Mouse (Mus musculus) Patski (cell line): ENCODE data around the gene Polr2m. TPM values are rescaled to one million over a fixed set of nuclear protein-coding genes. Genes with fewer than 3 reads are reported as not detected.

Source experiments
- ATAC-seq: fragments of 100-300 bp; one replicate; pipeline ENCODE4 v1.8.0; 2021
- CTCF ChIA-PET: fragments of 350-600 bp; sonication (Branson Sonifier 250); formaldehyde crosslinking; loops from one replicate; lab custom pipeline; 2022; ENCODE audit warnings: inconsistent platforms; lab: Charles Lee
- POLR2A ChIA-PET: fragments of 350-600 bp; sonication (Branson Sonifier 250); formaldehyde crosslinking; loops from one replicate; lab custom pipeline; 2022; ENCODE audit warnings: antibody characterized with exemption, inconsistent platforms; lab: Charles Lee
- DNase-seq: peaks from one replicate; pipeline ENCODE4 v3.0.0-alpha.2; 2011; ENCODE audit warnings: low read depth, low spot score
- H3K27me3 ChIP-seq: fragments of 371-371 bp; one replicate; pipeline ENCODE4 v1.5.1; 2021
- CTCF ChIP-seq: fragments of 100-300 bp; IDR thresholded peaks from one replicate; pipeline ENCODE4 v1.5.1; 2021
- in situ Hi-C: fragments of 300-500 bp; cut with MboI; formaldehyde crosslinking; loops from 3 replicates; pipeline ENCODE4 v1.11.1; 2018; ENCODE audit warnings: low pct_unique_long_range_greater_than_20kb, mixed read lengths
- polyA plus RNA-seq: library from polyadenylated mRNA; unstranded; gene quantifications from one replicate; pipeline ENCODE4 v1.2.3, GENCODE M21; 2021

Gene Polr2m
- 258 TPM for polyA plus RNA-seq

DNA sequence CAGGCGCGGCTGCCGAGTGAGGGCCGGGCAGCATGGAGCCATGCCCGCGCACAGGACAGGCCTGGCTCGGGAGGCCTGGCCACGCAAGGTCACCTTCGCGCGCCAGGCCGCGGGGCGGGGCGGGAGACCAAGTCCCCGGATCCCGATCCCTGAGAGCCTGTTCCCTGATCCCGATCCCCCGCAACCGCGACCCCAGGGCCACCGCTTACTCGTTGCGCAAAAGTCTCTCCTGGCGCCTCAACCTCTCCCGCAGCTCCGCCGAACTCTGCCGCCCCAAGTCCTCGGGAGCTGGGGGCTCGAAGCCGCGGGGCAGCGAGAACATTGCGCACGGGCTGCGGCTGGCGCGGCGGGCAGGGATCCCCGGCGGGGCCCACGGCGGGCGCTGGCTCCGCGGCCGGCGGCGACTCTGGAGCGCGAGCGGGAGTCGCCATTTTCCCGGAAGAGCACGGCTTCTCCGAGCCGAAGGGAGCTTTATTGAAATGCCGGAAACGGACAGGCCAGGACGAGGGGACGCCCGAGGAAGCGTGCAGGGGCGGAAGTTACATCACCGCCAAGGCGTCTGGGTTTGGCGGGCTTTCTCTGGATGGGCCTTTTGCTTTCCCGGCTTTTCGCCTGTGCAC, at the start of gene Polr2m:
Gene Polr2m (minus strand): TSS at position 461 of the 620 bp plus-strand sequence.
- POLR2A ChIA-PET: interaction anchor here (0.8 to 1.0 kb wide), 2 partner anchors 11 to 321 kb away, joined by 3 read pairs; no protein-coding TSS in a partner anchor
- H3K27me3 ChIP-seq: no peaks in the 10 kb centered on the region
- TF ChIP-seq CTCF: no peak
- peak; percentile 54 for DNase-seq
- ATAC-seq: peak; percentile 62
- CTCF ChIA-PET: interaction anchor here (1.0 kb wide), 2 partner anchors 10 to 131 kb away, joined by 3 read pairs; no protein-coding TSS in a partner anchor
- in situ Hi-C loops: no loop called here

DNA sequence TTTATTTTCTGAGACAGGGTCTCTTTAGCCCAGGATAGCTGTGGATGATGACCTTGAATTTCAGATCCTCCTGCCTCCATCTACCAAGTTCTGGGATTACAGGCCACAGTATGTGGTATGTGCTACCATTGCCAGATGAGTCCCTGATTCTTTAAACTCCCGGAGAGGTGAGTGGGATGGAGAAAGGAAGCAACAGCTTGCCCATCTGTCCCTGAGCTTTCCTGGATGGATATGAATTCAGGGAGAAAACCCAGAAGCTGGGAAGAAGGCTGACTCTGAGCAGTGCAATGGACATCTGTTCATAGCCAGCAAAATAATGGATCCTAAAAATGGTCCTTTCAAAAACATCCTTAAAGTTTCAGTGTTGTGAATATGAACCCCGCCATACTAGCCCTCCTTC, 49.3 kb upstream of the Polr2m start:
- in situ Hi-C loops: loop anchor here (5.0 kb wide), 1 partner anchor 272 kb away; no protein-coding TSS in a partner anchor
- DNase-seq (no peak), ATAC-seq (no peak)
- CTCF ChIA-PET: interaction anchor here (1.9 kb wide), 1 partner anchor 8 kb away, joined by 11 read pairs; no protein-coding TSS in a partner anchor
- POLR2A ChIA-PET: no interaction called here
- TF ChIP-seq CTCF: no peak
- H3K27me3 ChIP-seq: peaks cover 4% of the 10 kb centered on the region

DNA sequence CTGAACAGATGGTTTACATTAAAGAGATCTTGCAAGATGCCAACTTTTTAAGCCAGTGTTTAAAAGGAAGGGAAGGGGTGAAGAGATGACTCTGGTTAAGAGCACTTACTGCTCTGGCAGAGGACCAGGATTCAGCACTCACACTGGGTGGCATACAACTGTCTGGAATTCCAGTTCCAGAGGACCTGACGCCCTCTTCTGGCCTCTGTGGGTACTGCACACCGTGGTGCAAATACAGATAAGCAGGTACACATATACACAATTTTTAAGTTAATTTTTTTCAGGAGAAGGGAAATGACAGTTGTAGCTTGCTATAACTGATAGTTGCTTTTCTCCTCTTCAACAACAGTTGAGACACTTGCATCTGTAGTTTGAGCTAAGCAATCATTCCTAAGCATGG, 44.2 kb upstream of the Polr2m start:
- POLR2A ChIA-PET: no interaction called here
- DNase-seq (no peak), ATAC-seq (no peak)
- CTCF ChIA-PET: interaction anchor here (1.5 to 2.1 kb wide), 2 partner anchors 13 to 16 kb away, joined by 3 to 4 read pairs; no protein-coding TSS in a partner anchor
- H3K27me3 ChIP-seq: no peaks in the 10 kb centered on the region
- peak; percentile 59 for TF ChIP-seq CTCF
- in situ Hi-C loops: no loop called here

DNA sequence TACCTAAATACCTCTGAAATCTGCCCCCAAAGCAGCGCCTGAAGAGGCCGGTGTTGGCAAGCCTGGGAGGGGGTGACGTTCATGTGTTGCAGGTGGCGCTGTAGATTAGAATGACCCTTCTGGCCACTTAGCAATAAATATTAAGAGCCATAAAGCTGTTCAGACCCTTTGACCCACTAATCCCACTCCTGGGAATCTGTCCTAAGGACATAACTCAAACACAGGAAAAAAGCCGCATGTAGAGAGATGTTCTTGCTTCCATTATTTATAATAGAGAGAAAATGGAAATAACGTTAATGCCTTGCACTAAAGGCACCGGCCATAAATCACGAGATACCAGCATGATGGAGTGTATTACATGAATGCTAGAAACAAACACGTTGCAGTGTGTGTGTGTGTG, 41.7 kb upstream of the Polr2m start:
- ATAC-seq (no peak), DNase-seq (no peak)
- TF ChIP-seq CTCF: no peak
- in situ Hi-C loops: no loop called here
- ChIA-PET POLR2A (no interaction called here), CTCF (no interaction called here)
- H3K27me3 ChIP-seq: no peaks in the 10 kb centered on the region

DNA sequence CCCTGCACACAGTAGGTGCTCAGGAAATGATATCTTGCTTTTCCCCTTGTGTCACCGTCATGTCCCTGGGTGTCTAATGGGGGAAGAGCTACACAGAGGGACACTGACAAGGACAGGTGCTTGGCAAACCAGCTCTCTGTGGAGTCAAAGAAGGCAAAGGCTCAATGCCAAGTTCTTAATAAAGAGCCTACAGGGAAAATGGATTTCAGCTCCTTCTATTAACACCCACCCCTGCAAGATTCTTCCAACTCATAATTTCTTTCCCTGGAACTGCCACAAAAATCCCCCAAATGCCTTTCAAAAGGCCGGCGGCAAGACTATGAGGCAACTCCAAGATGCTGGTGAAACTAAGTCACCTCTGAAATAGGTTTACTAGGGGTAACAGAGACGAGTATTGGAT, 38.2 kb upstream of the Polr2m start:
- H3K27me3 ChIP-seq: no peaks in the 10 kb centered on the region
- ChIA-PET POLR2A (no interaction called here), CTCF (no interaction called here)
- ATAC-seq (no peak), DNase-seq (no peak)
- no peak for TF ChIP-seq CTCF
- in situ Hi-C loops: no loop called here

DNA sequence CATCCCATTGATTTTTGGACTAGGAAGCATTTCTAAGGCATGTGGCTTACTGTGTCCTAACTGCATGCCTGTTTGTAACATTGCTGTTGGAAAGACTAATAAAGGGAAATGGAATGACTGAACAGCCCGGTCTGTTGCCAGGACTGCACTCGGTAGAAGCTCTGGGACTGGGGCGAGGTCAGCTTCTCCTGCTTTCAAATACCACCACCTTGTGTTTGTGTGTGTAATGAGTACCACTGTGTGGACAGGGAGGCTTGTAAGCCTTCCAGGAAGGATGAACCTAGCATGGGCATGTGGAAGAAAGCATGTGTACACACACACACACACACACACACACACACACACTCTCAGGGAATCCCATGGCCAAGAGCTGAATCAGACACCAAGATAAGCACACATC, 34.1 kb upstream of the Polr2m start:
- no peaks in the 10 kb centered on the region for H3K27me3 ChIP-seq
- TF ChIP-seq CTCF: no peak
- CTCF ChIA-PET: no interaction called here
- ATAC-seq: no peak
- POLR2A ChIA-PET: no interaction called here
- in situ Hi-C loops: no loop called here
- DNase-seq: no peak

DNA sequence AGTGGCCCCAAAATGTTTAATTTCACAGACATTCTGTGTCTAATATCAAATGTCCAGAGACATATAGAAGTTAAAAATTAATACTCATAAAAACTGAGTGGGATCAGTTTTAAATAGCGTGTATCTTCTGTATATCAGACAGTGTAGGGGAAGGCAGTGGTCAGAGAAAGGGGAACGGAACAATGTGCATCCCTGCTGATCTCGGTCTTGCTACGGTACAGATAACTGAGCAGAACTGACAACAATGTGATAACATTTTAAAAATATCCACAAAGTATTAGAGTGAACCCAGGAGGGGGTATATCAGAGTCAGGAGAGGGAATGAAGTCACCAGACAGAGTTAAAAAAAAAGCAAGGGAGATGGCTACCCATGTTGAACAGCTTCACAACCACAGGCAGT, 31.8 kb upstream of the Polr2m start:
- no peaks in the 10 kb centered on the region for H3K27me3 ChIP-seq
- POLR2A ChIA-PET: no interaction called here
- ATAC-seq (no peak), DNase-seq (no peak)
- no peak for TF ChIP-seq CTCF
- in situ Hi-C loops: no loop called here
- CTCF ChIA-PET: no interaction called here

DNA sequence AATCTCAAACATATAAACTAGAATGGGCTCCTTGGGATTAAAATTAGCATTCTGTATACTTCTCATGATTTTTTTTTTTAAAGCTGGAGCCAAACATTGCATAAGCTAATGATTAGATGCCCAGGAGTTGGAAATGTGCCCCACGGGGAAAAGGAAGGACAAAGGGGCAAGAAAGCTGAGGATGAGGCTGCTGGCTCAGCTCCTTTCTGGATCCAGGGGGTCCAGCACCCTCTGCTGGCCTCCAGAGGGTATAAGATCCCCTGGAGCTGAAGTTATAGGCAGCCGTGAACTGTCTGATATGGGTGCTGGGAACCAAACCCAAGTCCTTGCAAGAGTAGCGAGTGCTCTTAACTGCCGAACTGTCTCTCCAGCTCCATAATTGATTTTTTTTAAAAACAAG, 30.1 kb upstream of the Polr2m start:
- peak; percentile 44 for TF ChIP-seq CTCF
- CTCF ChIA-PET: interaction anchor here (1.6 kb wide), 1 partner anchor 100 kb away, joined by 4 read pairs; no protein-coding TSS in a partner anchor
- no peaks in the 10 kb centered on the region for H3K27me3 ChIP-seq
- no peak for ATAC-seq
- POLR2A ChIA-PET: no interaction called here
- DNase-seq: no peak
- in situ Hi-C loops: no loop called here

DNA sequence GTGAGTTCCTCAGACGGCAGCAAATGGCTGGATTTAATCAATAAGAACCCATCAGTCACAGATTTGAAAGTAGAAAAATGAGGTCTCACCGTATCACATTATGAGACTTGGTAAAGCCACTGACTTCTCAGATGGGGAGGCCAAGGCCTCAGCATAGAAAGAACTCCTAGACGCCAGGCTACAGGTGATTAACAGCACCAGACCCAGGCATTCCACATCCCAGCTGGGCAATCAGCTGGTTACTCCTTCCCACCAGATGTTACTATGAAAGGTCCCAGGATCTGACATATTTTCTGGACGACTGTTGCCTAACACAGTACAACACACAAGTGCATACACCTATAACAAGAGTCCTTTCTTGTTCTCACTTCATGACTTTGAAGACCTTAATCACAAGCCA, 27.8 kb upstream of the Polr2m start:
- H3K27me3 ChIP-seq: no peaks in the 10 kb centered on the region
- CTCF ChIA-PET: interaction anchor here (1.0 kb wide), 1 partner anchor 18 kb away, joined by 4 read pairs; no protein-coding TSS in a partner anchor
- POLR2A ChIA-PET: no interaction called here
- ATAC-seq: no peak
- no peak for DNase-seq
- in situ Hi-C loops: no loop called here
- no peak for TF ChIP-seq CTCF

DNA sequence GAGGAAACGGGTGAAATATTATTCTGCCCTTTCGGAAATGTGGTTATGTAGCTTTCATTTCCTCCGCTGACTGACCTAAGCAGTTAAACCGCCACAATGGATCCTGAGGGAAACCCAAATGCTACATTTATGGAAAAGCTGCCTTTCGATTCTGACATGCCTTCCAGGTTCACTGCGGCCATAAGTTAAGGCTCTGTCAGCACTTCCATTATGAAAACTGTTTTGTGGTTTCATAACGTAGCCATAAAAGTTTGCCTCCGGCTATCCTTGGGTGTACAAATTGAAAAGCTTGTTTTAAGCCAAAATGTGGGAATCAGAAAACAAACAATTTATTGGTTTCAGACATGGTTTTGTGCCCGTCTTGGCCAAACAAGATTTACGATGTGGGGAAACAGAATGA, 27.2 kb upstream of the Polr2m start:
- ATAC-seq (no peak), DNase-seq (no peak)
- no peaks in the 10 kb centered on the region for H3K27me3 ChIP-seq
- in situ Hi-C loops: no loop called here
- TF ChIP-seq CTCF: no peak
- POLR2A ChIA-PET: no interaction called here
- CTCF ChIA-PET: no interaction called here

DNA sequence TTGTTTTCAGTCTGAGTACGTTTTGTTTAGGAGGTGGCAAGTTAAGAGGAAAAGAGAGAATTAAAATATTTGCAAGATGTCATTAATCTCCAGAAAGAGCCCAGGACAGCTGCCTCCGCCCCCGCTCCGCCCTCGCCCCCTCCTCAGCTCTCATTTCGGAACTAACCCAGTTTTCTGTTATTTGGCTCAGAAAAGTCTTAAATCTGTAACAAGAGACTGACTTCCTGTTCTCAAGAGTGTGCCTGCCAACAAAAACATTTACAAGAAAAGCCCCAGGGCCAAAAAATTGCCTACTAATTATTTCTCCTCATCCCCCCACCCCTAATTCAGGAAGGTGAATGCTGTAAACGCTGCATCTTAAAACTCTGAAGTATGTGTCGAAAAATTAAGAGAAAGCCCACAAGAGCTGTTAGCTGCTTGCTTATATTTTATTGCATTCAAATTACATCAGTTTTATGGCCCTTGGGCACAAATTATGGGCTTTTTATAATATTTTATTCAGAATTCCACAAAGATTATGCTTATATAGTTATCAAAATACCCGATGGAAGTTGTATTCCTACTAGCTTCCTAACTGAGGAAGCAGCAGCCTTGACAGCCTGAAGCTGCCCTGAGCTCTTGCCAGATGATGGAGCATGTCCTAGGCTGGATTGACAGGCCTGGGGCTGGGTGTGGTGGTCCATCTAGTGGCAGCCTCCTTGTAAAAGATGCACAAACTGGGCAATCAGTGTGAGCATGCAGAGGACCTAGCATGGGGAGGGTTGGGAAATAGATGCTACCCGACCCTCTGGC, 12.9 kb upstream of the Polr2m start:
- in situ Hi-C loops: no loop called here
- no peaks in the 10 kb centered on the region for H3K27me3 ChIP-seq
- POLR2A ChIA-PET: no interaction called here
- CTCF ChIA-PET: interaction anchor here (1.4 kb wide), 1 partner anchor 117 kb away, joined by 5 read pairs; no protein-coding TSS in a partner anchor
- TF ChIP-seq CTCF: no peak
- ATAC-seq (no peak), DNase-seq (no peak)
